Mouse (Mus musculus) C2C12 (cell line): Measurements from ENCODE around the gene Amh.

ENCODE experiments used
- CEBPB ChIP-seq: IDR thresholded peaks from one replicate; pipeline ENCODE4 v1.6.1; 2011; ENCODE audit warnings: low read depth, mild to moderate bottlenecking, control low read depth, moderate library complexity
- CTCF ChIP-seq: IDR thresholded peaks from one replicate; pipeline ENCODE4 v1.5.1; 2011; ENCODE audit not compliant: control insufficient read depth, insufficient read depth, insufficient read length
- FOSL1 ChIP-seq: IDR thresholded peaks from one replicate; pipeline ENCODE4 v1.8.0; 2011; ENCODE audit warnings: mild to moderate bottlenecking, low read length; ENCODE audit not compliant: poor library complexity, insufficient read depth, severe bottlenecking
- MAX ChIP-seq: IDR thresholded peaks from one replicate; pipeline ENCODE4 v1.6.1; 2011; ENCODE audit warnings: mild to moderate bottlenecking, control low read depth
- MYOD1 ChIP-seq: IDR thresholded peaks from one replicate; pipeline ENCODE4 v1.6.1; 2011; ENCODE audit warnings: low read depth; ENCODE audit not compliant: control insufficient read depth, insufficient read length
- MYOG ChIP-seq: IDR thresholded peaks from one replicate; pipeline ENCODE4 v1.6.1; 2011; ENCODE audit not compliant: control insufficient read depth, insufficient read length; ENCODE audit errors: extremely low read depth
- USF1 ChIP-seq: IDR thresholded peaks from one replicate; pipeline ENCODE4 v1.6.1; 2011; ENCODE audit warnings: low read depth, mild to moderate bottlenecking, control low read depth, moderate library complexity

GRCm38 (mm10) chr10:80827870-80828420 is 22.9 kb downstream of the Amh start:
- no peak for TF ChIP-seq CTCF
- TF ChIP-seq CEBPB, result no peak
- no peak for TF ChIP-seq FOSL1
- TF ChIP-seq MYOD1, result no peak
- no peak for TF ChIP-seq USF1
- no peak for TF ChIP-seq MAX
- no peak for TF ChIP-seq MYOG
